Mouse (Mus musculus): ENCODE results near the gene Tmem150a.

The Tmem150a gene

GRCm38 (mm10) chr6:72347166-72347941, 7.9 kb upstream of the Tmem150a start, which contains the start of gene 0610030E20Rik:
0610030E20Rik (plus strand) TSS chr6:72347317.
- in situ Hi-C loops (cut with MboI; ENCODE audit: low pct_unique_long_range_greater_than_20kb in 1 of 2, low sequenced_read_pairs in 2 of 2, unreplicated experiment in 1 of 2), result no loop called here

- in situ Hi-C loops (cut with MboI; ENCODE audit: low pct_unique_long_range_greater_than_20kb in 1 of 2, low sequenced_read_pairs in 2 of 2, unreplicated experiment in 1 of 2), result no loop called here
Measured at GRCm38 (mm10) chr6:72348411-72348810, 6.8 kb upstream of the Tmem150a start.

GRCm38 (mm10) chr6:72350214-72350613, 5.0 kb upstream of the Tmem150a start:
- in situ Hi-C loops (cut with MboI; ENCODE audit: low pct_unique_long_range_greater_than_20kb in 1 of 2, low sequenced_read_pairs in 2 of 2, unreplicated experiment in 1 of 2), result no loop called here

GRCm38 (mm10) chr6:72352636-72353405, 2.4 kb upstream of the Tmem150a start:
- in situ Hi-C loops (cut with MboI; ENCODE audit: low pct_unique_long_range_greater_than_20kb in 1 of 2, low sequenced_read_pairs in 2 of 2, unreplicated experiment in 1 of 2), result no loop called here

- in situ Hi-C loops (cut with MboI; ENCODE audit: low pct_unique_long_range_greater_than_20kb in 1 of 2, low sequenced_read_pairs in 2 of 2, unreplicated experiment in 1 of 2), result no loop called here
Measured at GRCm38 (mm10) chr6:72354025-72354424, 1.2 kb upstream of the Tmem150a start.

GRCm38 (mm10) chr6:72356001-72356532, 820 bp downstream of the Tmem150a start:
- in situ Hi-C loops (cut with MboI; ENCODE audit: low pct_unique_long_range_greater_than_20kb in 1 of 2, low sequenced_read_pairs in 2 of 2, unreplicated experiment in 1 of 2), result no loop called here

GRCm38 (mm10) chr6:72357164-72358079, 2.2 kb downstream of the Tmem150a start:
- in situ Hi-C loops (cut with MboI; ENCODE audit: low pct_unique_long_range_greater_than_20kb in 1 of 2, low sequenced_read_pairs in 2 of 2, unreplicated experiment in 1 of 2), result no loop called here

GRCm38 (mm10) chr6:72358086-72358764, 3.0 kb downstream of the Tmem150a start:
- in situ Hi-C loops (cut with MboI; ENCODE audit: low pct_unique_long_range_greater_than_20kb in 1 of 2, low sequenced_read_pairs in 2 of 2, unreplicated experiment in 1 of 2), result no loop called here

- in situ Hi-C loops (cut with MboI; ENCODE audit: low pct_unique_long_range_greater_than_20kb in 1 of 2, low sequenced_read_pairs in 2 of 2, unreplicated experiment in 1 of 2), result no loop called here
Measured at GRCm38 (mm10) chr6:72359343-72359742, 4.1 kb downstream of the Tmem150a start.

GRCm38 (mm10) chr6:72359891-72360598, 4.8 kb downstream of the Tmem150a start:
- in situ Hi-C loops (cut with MboI; ENCODE audit: low pct_unique_long_range_greater_than_20kb in 1 of 2, low sequenced_read_pairs in 2 of 2, unreplicated experiment in 1 of 2), result no loop called here

GRCm38 (mm10) chr6:72360599-72360935, 5.3 kb downstream of the Tmem150a start:
- in situ Hi-C loops (cut with MboI; ENCODE audit: low pct_unique_long_range_greater_than_20kb in 1 of 2, low sequenced_read_pairs in 2 of 2, unreplicated experiment in 1 of 2), result no loop called here

- in situ Hi-C loops (cut with MboI; ENCODE audit: low pct_unique_long_range_greater_than_20kb in 1 of 2, low sequenced_read_pairs in 2 of 2, unreplicated experiment in 1 of 2), result no loop called here
Measured at GRCm38 (mm10) chr6:72361121-72361551, 5.9 kb downstream of the Tmem150a start.

GRCm38 (mm10) chr6:72362132-72363028, 7.1 kb downstream of the Tmem150a start:
- in situ Hi-C loops (cut with MboI; ENCODE audit: low pct_unique_long_range_greater_than_20kb in 1 of 2, low sequenced_read_pairs in 2 of 2, unreplicated experiment in 1 of 2), result no loop called here

GRCm38 (mm10) chr6:72364009-72364408, 8.8 kb downstream of the Tmem150a start:
- in situ Hi-C loops (cut with MboI; ENCODE audit: low pct_unique_long_range_greater_than_20kb in 1 of 2, low sequenced_read_pairs in 2 of 2, unreplicated experiment in 1 of 2), result no loop called here

GRCm38 (mm10) chr6:72364985-72365384, 9.7 kb downstream of the Tmem150a start:
- in situ Hi-C loops (cut with MboI; ENCODE audit: low pct_unique_long_range_greater_than_20kb in 1 of 2, low sequenced_read_pairs in 2 of 2, unreplicated experiment in 1 of 2), result no loop called here

GRCm38 (mm10) chr6:72366304-72366703, 11.1 kb downstream of the Tmem150a start:
- in situ Hi-C loops (cut with MboI; ENCODE audit: low pct_unique_long_range_greater_than_20kb in 1 of 2, low sequenced_read_pairs in 2 of 2, unreplicated experiment in 1 of 2), result no loop called here
